Mouse (Mus musculus) ovary, postnatal 14 days (tissue): ENCODE measurements around the gene Txndc17.
"Not testable (repeated sequence)": the region's sequence is repeated elsewhere in the genome, so short reads cannot be mapped to it uniquely, and the experiment has no call there.

Experiments used
- DNase-seq: peaks from one replicate; pipeline ENCODE4 v3.0.0; 2022; ENCODE audit warnings: low spot score

Txndc17 gene

GRCm38 (mm10) chr11:72207204-72207833 is at the start of gene Txndc17, which contains the start of gene 4933427D14Rik:
TSS of gene Txndc17 (plus strand) at chr11:72207547.
TSS of gene 4933427D14Rik (minus strand) at chr11:72207459.
- peak; percentile 80 for DNase-seq

- no peak for DNase-seq
These were observed 44.1 kb upstream of the Txndc17 start for GRCm38 (mm10) chr11:72163198-72163597.

- DNase-seq, result no peak
These were observed 37.5 kb upstream of the Txndc17 start for GRCm38 (mm10) chr11:72169871-72170270.

GRCm38 (mm10) chr11:72171906-72172305 is 35.4 kb upstream of the Txndc17 start:
- not testable (repeated sequence) for DNase-seq

- DNase-seq, result no peak
These were observed 33.8 kb upstream of the Txndc17 start for GRCm38 (mm10) chr11:72173506-72173905.

- no peak for DNase-seq
These were observed 32.6 kb upstream of the Txndc17 start for GRCm38 (mm10) chr11:72174721-72175120.

- DNase-seq, result no peak
These were observed 31.4 kb upstream of the Txndc17 start for GRCm38 (mm10) chr11:72175966-72176365.

GRCm38 (mm10) chr11:72176553-72176952 is 30.8 kb upstream of the Txndc17 start:
- no peak for DNase-seq

- DNase-seq, result no peak
These were observed 26.8 kb upstream of the Txndc17 start for GRCm38 (mm10) chr11:72180556-72180955.

- DNase-seq, result no peak
These were observed 26.2 kb upstream of the Txndc17 start for GRCm38 (mm10) chr11:72181136-72181535.

GRCm38 (mm10) chr11:72184252-72184651 is 23.1 kb upstream of the Txndc17 start:
- no peak for DNase-seq

- no peak for DNase-seq
These were observed 16.5 kb upstream of the Txndc17 start for GRCm38 (mm10) chr11:72190857-72191256.

GRCm38 (mm10) chr11:72194259-72194658 is 13.1 kb upstream of the Txndc17 start:
- DNase-seq, result no peak

GRCm38 (mm10) chr11:72196506-72196905 is 10.8 kb upstream of the Txndc17 start:
- DNase-seq, result no peak

- no peak for DNase-seq
These were observed 3.9 kb upstream of the Txndc17 start for GRCm38 (mm10) chr11:72203440-72203839.

- DNase-seq, result no peak
These were observed 2.1 kb upstream of the Txndc17 start for GRCm38 (mm10) chr11:72205256-72205655.

- DNase-seq, result peak; percentile 15
These were observed 775 bp upstream of the Txndc17 start, which contains the start of gene Gm43951 for GRCm38 (mm10) chr11:72206341-72207203. TSS of gene Gm43951 (minus strand) at chr11:72206840.

GRCm38 (mm10) chr11:72207834-72208377 is 559 bp downstream of the Txndc17 start:
- DNase-seq, result no peak

GRCm38 (mm10) chr11:72214591-72215409 is 7.5 kb downstream of the Txndc17 start:
- DNase-seq, result peak; percentile 87

GRCm38 (mm10) chr11:72215410-72215797 is 8.1 kb downstream of the Txndc17 start, which contains the start of gene Med31:
TSS of gene Med31 (minus strand) at chr11:72215592.
- DNase-seq, result peak; percentile 67

GRCm38 (mm10) chr11:72217116-72217515 is 9.8 kb downstream of the Txndc17 start:
- DNase-seq, result no peak

GRCm38 (mm10) chr11:72221278-72221677 is 13.9 kb downstream of the Txndc17 start:
- DNase-seq, result peak; percentile 58
